Mouse (Mus musculus) ovary, postnatal 36 days (tissue): ENCODE results near the gene Agpat4.
"Not testable (repeated sequence)": the region's sequence is repeated elsewhere in the genome, so short reads cannot be mapped to it uniquely, and the experiment has no call there.

Experiments
- DNase-seq: peaks from one replicate; pipeline ENCODE4 v3.0.0; 2022; ENCODE audit warnings: low spot score, mixed read lengths

Agpat4 gene

GRCm38 (mm10) chr17:12122262-12122661, 3.8 kb downstream of the Agpat4 start:
- DNase-seq = not testable (repeated sequence)

- no peak for DNase-seq
These were observed 4.7 kb downstream of the Agpat4 start for GRCm38 (mm10) chr17:12123168-12123567.

- DNase-seq = no peak
These were observed 8.6 kb downstream of the Agpat4 start for GRCm38 (mm10) chr17:12127056-12127455.

GRCm38 (mm10) chr17:12128976-12129375, 10.5 kb downstream of the Agpat4 start:
- DNase-seq = no peak

GRCm38 (mm10) chr17:12131171-12131570, 12.7 kb downstream of the Agpat4 start:
- no peak for DNase-seq

- DNase-seq = no peak
These were observed 13.1 kb downstream of the Agpat4 start for GRCm38 (mm10) chr17:12131581-12131980.

GRCm38 (mm10) chr17:12132904-12133303, 14.4 kb downstream of the Agpat4 start:
- no peak for DNase-seq

GRCm38 (mm10) chr17:12133985-12134384, 15.5 kb downstream of the Agpat4 start:
- DNase-seq = no peak

GRCm38 (mm10) chr17:12134975-12135633, 16.6 kb downstream of the Agpat4 start:
- DNase-seq = no peak

GRCm38 (mm10) chr17:12138355-12138754, 19.9 kb downstream of the Agpat4 start:
- no peak for DNase-seq

- DNase-seq = no peak
These were observed 25.5 kb downstream of the Agpat4 start for GRCm38 (mm10) chr17:12143948-12144364.

GRCm38 (mm10) chr17:12146132-12146681, 27.7 kb downstream of the Agpat4 start:
- no peak for DNase-seq

- DNase-seq = no peak
These were observed 29.3 kb downstream of the Agpat4 start for GRCm38 (mm10) chr17:12147830-12148229.

- no peak for DNase-seq
These were observed 30.8 kb downstream of the Agpat4 start for GRCm38 (mm10) chr17:12149232-12149861.

GRCm38 (mm10) chr17:12150970-12151369, 32.5 kb downstream of the Agpat4 start:
- no peak for DNase-seq

- DNase-seq = no peak
These were observed 35.8 kb downstream of the Agpat4 start for GRCm38 (mm10) chr17:12154260-12154659.

GRCm38 (mm10) chr17:12155236-12155635, 36.7 kb downstream of the Agpat4 start:
- no peak for DNase-seq

GRCm38 (mm10) chr17:12155872-12156271, 37.4 kb downstream of the Agpat4 start:
- no peak for DNase-seq

GRCm38 (mm10) chr17:12156661-12157060, 38.2 kb downstream of the Agpat4 start:
- no peak for DNase-seq

GRCm38 (mm10) chr17:12157203-12157602, 38.7 kb downstream of the Agpat4 start:
- DNase-seq = no peak

- no peak for DNase-seq
These were observed 40.9 kb downstream of the Agpat4 start for GRCm38 (mm10) chr17:12159187-12160060.

GRCm38 (mm10) chr17:12160061-12160421, 41.5 kb downstream of the Agpat4 start:
- no peak for DNase-seq

- no peak for DNase-seq
These were observed 42.0 kb downstream of the Agpat4 start for GRCm38 (mm10) chr17:12160540-12160939.
